Mouse (Mus musculus): ENCODE data around the gene Psmb3.

- no peak for TF ChIP-seq CTCF (IDR thresholded peaks at IDR 0.05; ENCODE audit: insufficient read depth, low read length)
- TF ChIP-seq POLR2A (IDR thresholded peaks at IDR 0.05; ENCODE audit: borderline replicate concordance, extremely low read depth, low read depth, low read length): no peak
Measured at GRCm38 (mm10) chr11:97682504-97683055, 20.6 kb upstream of the Psmb3 start.

All from lung, adult 2 months (tissue).